Mouse (Mus musculus) cerebral cortex, adult 2 months (tissue): ENCODE results near the gene Hkdc1.

Source experiments
- WGBS: fragments of 180-500 bp; shearing (Covaris S2); methylation state at CpG from one replicate; pipeline ENCODE4 v1.1.7; 2018; 5-methylcytosine and 5-hydroxymethylcytosine counted together

Gene Hkdc1

DNA sequence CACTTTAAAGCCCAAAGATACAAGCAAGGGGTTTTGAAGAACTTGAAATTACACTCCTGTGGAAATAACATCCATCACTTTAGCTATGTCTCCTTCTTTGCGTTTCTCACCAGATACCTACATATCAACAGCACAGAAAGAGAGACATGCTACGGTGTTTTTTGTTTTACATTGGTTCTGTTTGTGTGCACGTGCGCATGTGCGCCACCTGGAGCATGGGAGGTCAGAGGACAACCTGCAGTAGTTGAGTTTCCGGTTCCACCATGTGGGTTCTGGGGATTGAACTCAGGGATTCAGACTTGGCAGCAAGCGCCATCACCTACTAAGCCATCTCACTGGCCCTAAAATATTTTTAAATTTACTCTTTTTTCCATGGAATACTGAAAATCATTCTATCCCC lies 63.5 kb downstream of the Hkdc1 start:
- WGBS = 91% methylated on average over 7 of the region's 7 CpGs

DNA sequence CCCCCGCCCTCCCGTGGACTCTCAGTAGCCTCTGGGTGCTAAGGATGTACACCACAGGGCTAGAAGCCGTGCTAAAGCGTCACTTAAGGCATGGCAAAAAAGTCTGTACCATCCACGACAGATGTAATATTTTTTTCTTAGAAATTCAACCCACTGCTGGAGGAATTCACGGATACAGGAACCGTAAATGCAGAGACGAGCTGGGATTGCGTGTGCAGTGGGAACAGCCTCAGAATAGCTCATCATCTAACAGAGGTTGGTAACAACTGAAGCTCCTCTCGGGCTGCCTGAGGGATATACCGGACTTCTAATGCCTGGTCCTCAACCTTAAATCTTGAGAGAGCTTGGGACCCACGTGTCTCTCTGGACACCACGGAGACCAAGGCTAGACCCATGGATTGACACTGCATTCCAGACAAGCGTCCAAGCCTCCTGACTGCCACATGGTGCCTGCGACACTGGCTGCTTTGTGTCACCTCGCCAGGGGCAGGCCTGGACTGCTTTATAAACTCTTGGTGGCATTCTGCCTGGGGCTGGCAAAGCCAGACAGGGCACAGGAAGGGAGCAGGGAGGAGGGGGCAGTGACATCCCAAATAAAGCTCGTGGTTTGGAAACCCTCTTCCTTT lies 66.1 kb downstream of the Hkdc1 start:
- 36% methylated on average over 17 of the region's 17 CpGs for WGBS

DNA sequence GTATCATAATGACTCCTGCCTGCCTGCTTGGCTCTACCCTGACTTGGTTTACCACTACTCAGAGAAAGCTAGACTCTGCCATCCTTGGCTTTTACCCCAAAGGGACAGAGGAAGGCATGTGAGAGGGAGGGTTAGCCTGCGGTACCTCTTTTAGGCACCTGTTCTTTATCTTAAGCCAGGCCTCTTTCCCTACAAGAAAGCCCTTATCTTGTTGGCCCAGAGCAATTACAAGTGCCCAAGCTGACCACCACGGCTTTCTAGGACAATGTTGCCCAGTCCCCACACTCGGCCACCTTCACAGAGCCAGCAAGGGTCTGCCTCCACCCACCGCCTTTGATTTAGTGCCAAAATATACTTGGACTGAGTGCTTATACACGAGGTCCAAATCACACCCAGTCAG lies 77.1 kb downstream of the Hkdc1 start:
- WGBS = 68% methylated on average over 5 of the region's 5 CpGs

DNA sequence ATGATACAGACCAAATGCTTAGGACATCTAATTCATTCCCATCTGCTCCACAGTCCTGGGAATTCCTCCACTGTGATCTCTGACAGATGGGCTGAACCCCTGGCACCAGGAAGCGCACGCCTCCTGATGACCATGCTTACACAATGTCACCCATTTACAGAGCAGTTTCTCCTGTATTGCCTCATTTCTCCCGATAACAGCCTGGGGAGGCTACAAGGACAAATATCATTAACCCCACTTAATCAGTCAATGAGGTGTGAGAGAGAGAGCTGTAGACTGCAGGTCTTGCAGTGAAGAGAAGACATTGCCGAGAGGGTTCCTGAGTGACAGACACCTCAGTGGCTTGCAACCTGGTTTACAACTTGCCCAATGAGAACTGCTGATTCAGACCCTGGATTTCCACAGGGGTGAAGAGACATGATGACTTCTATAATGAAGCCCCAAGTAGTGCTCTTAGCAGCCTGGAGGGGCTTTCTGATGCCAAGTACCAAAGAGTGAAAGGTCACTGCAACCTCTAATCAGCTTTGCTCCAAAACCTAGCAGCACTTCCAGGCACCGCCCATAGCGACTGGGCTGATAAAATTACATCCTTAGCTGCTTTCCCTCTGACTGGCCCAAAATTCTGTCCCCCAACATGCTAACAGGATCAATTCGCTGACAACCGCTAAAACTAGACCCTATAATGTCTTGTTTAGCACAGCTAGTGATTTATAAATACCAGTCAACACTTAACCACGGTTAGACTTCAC lies 78.1 kb downstream of the Hkdc1 start:
- WGBS = 85% methylated on average over 9 of the region's 9 CpGs

DNA sequence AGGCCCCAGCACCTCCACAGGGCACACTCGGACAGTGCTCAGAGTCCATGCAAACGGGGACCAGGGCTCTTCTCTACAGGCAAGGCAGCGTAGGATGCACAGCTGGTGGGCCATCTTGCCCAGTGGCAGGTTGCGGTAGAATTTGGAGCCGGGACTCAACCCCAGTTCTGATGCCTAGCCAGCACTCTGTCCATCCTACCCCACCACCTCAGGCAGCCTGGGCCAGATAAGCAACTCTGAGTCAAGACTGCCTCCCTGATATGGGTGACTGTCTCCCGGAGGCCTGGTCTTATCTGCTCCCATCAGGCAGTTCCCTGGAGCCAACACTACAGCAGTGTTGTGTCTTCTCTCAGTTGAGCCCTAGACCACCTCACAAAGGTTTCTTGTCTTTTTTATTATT lies 79.8 kb downstream of the Hkdc1 start:
- WGBS = 92% methylated on average over 6 of the region's 6 CpGs

DNA sequence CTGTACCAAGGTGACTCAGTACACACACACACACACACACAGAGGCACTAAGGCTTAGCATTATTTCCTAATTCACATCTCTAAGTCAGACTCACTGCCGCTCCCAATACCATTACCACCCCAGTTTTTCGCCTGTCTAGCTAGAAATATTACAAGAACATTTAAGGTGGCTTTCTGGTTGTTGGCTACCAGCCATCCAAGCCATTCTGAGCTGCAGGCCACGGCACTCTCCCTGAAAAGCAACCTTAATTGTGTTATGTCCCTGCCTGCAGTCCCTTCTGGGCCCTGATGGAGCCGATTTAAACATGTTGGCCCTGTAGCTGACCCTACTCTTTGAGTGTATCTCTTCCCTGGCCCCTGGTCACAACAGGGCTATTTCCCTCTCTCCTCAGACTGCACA lies 80.3 kb downstream of the Hkdc1 start:
- 82% methylated on average over 4 of the region's 4 CpGs for WGBS

DNA sequence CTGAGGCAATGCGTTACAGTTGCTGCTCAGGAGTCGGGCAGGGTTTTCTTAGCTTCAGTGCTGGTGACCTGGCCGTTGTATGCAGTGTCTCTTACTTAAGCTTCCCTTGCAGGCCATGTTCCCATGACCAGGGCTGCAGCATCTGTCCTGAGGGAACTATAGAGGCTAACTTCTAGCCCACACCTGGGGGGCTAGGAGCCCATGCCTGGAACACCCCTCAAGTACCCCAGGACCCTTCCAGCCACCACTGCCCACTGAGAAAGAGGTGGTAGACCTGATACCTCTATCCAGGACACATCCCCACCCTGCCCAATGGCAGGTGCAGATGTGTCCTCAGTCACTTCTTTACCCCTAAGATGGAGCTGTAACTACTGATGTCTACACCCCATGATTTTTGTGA lies 81.3 kb downstream of the Hkdc1 start:
- WGBS = 12% methylated on average over 3 of the region's 3 CpGs

DNA sequence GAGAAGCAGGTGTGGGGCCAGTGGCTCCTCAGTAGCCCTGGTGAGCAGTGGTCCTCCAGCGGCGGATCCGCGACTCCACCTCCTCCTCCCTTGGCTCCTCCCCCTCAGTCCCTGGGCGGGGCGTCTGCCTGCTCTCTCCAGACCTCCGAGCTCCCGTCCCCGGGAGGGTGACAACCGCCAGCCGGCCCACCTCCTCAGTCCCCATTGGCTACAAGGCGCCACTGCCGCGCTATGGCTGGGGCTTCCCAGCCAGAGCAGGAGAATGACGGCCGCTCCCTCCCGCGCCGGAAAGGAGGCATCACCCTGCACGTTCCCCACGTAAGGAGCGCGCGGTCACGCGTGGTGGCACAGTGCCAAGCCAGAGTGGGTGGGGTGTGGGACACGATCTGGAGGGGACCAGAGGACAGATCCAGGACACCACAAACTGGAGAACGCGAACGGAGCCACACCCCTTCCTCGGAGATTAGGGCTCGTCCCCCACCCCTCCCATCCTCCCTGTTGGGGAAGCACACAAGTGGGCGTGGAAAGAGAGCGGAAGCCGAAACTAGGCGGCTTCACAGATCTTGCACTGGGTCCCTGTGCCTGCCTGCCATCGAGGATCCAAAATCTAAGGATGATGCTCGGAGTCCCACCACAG lies 82.1 kb downstream of the Hkdc1 start:
- under 1% methylated on average over 36 of the region's 38 CpGs for WGBS

DNA sequence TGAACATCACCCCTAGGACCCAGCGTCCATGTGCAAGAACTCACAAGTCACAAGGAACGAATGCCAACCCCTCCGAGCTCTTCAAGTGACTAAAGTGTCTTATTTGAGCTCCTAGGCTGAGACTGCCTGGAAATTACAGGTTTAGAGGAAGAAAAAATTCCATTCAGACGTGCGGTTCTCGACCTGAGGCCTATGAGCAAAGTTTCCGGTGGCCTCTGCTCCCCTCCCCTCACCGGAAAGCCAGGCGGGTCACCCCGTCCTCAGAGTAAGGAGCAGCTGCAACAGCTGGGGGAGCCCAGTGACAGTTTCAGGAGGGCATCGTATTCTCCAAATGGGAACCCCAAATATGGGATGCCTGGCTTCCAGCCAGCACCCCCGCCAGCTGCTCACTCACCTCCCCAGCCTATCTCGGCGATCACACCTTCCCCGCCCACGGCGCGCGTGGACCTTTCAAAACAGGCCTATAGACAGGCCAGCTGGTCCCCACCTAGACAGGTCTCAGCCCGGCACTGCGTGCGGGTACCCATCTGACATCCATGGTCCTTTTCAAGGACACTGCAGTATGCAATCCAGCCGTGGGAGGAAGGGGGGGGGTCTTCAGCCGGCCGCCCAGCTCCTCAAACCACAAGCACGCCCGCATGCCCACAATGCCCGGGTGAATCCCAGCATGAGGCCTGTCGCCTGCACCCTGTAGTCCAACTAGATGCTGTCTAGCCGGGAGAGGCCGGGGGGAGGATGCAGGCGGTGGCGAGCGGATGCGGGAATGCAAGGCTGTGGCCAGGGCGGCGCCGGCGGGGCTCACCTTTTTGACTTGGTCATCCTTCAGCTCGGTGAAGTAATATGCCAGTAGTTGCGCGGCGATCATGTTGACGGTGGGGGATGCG lies 82.8 kb downstream of the Hkdc1 start:
- WGBS = 1% methylated on average over 45 of the region's 45 CpGs

DNA sequence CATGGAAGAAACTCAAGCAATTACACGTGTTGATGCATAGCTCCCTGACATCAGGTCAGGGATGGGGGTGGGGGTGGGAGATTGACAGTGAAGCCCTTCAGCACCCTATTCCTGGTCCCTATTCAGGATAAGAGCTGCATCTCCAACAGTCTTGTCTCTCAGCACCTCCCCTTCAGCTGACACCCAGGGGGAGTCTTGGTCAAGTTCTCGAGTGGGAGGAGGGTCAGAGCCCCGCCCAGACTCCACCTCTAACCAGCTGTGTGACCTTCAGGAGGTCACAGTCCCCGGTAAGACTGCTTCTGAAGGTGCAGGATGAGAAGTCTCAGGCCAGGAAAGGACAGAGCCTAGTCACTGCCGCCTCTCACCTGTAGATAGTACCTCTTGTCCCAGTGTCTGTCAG lies 83.7 kb downstream of the Hkdc1 start:
- 40% methylated on average over 5 of the region's 5 CpGs for WGBS

DNA sequence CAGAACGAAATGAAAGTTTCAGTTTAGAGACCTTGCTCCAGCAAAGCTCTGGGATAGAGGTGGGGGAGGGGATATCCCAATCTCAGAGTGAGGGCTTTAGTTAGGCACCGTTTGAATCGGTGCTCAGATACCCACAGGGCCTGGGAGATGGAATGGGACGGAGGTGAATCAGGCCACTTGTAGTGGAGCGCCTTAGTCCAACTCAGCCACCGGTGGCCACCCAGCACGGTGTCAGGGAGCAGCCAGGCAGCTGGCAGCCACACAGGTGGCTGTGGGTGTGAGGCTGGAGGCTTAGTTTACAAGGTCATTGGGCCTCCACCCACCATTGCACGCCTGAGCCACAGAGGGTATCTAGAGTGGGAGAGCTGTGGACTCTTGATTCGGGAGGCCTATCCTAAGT lies 84.1 kb downstream of the Hkdc1 start:
- WGBS = 31% methylated on average over 9 of the region's 9 CpGs

DNA sequence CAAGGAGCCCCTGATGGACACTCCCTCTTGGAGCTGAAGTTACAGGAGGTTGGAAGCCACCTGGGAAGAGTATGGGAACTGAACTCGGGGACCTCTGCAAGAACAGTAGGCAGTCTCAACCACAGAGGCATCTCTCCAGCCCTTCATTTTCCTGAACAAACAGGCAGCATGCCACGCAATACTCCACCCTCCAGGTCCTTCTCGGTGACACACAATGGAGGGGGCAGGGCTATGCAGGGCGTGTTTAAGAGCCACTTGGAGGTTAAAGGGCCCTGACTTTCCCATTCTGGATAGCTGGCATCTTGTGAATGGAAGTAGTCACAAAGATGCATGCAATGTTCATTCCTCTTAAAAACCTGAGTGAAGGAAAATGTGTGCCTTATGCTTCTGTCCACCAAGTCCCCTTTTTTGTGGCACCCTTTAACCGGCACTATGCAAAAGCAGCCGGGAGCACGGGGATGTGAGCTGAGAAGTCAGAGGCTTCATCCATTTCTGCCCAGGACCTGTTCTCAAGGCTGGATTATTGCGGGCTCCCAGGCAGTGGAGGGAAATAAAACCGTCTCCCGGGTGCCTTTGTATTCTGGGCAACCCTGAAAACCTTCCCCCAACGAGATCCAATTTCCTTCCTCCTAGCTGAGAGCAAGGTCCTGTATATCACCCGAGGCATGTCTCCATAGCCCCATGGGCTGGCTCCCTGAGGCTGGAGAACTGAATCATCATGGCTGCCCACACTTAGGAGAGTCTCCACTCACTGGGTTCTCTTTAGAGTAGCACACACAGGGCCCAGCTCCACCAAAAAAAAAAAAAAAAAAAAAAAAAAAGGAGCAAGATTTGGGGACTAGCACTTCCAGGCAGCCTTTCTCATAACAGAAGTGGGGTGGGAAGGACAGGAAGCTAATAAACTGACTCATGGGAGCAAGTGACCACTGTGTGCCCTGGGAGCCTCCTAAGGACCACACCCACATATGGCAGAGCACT lies 85.4 kb downstream of the Hkdc1 start:
- 23% methylated on average over 12 of the region's 12 CpGs for WGBS

DNA sequence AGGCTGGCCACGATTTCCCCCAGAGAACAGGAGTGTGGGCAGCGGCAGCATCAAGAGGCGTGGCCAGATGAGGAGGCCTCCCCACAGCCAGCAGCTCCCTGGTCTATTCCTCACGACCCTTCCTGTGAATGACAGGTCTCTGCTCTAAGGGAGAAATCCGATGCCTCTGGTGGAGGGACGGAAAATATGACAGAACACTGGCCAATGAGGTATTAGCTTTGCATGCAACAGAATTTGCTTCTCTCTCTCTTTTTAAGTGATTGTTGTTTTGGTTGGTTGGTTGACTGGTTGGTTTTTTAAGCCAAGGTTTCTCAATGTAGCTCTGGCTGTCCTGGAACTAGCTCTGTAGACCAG lies 86.9 kb downstream of the Hkdc1 start:
- WGBS = 36% methylated on average over 6 of the region's 6 CpGs

DNA sequence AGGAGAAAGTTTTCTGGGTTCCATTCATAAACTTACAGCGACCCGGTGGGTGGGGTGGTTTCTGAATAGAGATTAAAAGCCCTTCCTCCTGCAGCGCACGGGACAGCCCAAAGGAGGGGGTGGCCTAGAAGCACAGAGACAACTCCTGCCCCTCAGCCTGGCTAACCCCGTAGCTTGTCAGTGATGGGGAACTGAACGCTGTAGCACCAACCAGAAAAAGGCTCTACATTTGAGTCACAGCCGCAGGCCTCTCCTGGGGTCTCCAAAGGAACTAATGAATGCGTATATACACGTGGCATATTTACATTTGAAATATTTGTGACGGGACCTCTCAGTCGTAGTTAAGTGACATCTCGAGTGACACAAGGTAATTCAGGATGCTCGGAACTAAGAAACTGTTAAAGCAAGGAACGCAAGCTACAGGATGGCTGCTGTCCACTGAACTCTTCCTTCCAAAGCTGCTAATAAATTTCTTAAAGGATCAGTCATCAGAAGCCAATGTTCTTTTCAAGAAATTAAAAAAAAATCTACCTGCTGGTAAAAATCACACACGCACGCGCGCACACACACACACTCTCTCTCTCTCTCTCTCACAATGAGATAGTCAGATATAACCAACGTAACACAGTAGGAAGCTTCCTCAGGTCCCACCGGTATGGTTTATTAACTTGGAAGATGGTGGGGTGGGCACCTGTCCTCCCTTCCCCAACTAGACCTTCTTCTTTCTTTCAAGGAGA lies 87.4 kb downstream of the Hkdc1 start:
- WGBS = 66% methylated on average over 20 of the region's 20 CpGs

DNA sequence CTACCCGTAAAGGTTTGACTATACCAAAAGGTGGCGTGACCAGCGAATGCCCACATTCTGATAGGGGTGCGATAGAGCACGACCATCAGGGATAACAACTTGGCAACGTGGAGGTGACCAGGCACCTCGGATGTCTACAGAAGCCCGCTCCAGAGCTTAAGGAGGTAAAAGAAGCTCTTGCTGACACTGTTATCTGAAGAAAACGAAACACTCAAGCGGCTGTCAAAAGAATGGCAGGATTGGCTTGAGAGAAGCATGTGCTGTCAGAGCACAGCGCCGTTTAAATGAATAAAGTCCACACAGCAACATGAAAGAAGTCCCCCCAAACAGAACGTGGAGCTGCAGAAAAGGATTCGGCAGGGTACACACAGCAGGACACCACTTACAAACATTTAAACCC lies 89.0 kb downstream of the Hkdc1 start:
- WGBS = 62% methylated on average over 14 of the region's 14 CpGs
